Mouse (Mus musculus) heart, adult 11 months (tissue): ENCODE results near the gene Dclre1c.

ENCODE experiments used
- DNase-seq: peaks from one replicate; pipeline ENCODE4 v3.0.0; 2022

The Dclre1c gene

DNA sequence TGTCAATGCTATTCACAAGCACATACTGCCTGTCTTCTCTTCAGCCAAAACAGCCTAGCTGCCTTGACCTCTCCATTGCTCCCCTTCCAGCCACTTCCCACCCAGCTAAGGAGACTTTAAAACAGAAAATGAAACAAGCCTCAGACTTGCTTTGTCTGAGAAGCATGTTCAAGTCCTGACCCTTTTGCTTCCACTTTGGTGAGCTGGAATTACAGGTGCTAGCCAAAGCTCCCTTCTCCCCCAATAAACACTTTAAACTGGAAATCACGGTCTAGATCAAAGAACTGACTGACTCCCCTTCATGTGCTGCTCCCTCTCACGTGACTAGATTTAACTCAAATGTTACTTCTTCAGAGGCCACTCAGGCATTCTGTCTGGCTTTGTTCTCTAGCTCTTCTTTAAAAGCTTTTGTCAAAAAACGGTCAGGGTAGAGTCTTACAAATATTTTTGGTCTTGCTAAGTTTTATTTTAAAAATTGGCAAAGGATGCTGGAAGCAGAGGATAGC lies 51.9 kb downstream of the Dclre1c start:
- peak; percentile 85 for DNase-seq

- DNase-seq: no peak
Measured at GRCm38 (mm10) chr2:3480239-3480638, 56.3 kb downstream of the Dclre1c start.

- DNase-seq: no peak
Measured at GRCm38 (mm10) chr2:3489816-3490215, 65.9 kb downstream of the Dclre1c start.

DNA sequence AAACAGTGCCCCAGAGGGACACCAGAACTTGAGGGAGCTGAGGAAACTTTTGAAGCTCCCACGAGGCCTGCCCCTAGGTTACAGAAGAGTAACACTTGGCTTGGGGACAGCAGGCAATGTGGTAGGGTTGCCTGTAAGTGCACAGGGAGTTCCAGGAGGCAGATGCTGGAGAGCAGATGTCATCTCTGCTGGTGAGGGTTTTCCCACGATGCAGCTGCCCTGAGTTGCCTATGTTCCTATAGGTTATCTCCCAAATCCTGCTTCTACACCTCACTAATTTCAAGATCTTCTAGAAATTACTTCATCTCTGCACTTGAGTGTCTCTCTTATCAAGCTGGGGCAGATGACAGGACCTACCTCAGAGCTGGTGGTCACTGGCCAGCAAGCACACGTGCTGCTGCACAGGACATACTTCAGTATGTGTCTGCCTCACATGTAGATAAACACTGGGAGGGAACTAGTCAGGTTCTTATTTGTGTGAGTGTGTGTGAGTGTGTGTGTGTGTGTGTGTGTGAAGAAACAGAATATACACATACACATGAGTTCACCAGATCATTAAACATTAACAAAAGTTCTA lies 70.0 kb downstream of the Dclre1c start:
- DNase-seq: no peak

DNA sequence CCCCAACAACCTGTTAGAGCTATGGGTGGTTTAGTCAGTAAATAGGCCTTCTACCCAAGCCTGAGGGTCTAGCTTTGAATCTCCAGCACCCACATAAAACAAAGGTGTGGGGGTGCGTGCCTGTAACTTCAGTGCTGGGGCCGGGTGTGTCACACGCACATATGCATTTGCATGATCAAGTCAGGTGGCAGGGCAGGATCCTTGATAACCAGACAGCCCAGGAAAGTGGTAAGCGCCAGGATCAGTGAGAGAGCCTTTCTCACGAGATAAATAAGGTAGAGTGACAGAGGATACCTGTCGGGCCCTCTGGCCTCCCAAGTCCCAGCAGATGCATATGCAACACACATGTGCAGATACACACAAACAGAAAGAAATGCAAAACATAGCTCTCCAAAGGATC lies 75.6 kb downstream of the Dclre1c start:
- no peak for DNase-seq

DNA sequence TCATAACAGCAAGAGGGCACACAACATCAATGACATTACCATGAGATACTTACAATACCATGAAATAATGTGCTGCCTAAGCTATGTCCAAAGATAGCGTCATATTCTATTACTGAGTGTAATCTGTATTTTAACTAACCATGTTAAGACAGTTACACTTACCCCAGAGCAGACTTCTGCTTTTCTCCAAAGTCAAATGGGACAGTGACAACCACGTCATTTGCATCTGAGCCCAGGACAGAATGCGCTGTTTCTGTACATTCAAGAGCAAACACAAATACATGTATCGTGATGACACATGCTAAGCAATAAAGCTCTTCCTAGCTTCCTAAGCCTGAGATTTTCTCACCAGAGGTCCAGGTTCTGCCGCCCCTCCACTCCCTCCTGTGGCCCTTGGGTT lies 77.0 kb downstream of the Dclre1c start:
- no peak for DNase-seq

GRCm38 (mm10) chr2:3512076-3512475 lies 88.1 kb downstream of the Dclre1c start:
- DNase-seq: no peak

GRCm38 (mm10) chr2:3512552-3513454 lies 88.9 kb downstream of the Dclre1c start, which contains the start of the genes Gm45902, Hspa14 and Cdnf:
Gm45902 (minus strand) TSS chr2:3512790.
Hspa14 (minus strand) TSS chr2:3512814.
Cdnf (plus strand) TSS chr2:3513030.
- DNase-seq: peak; percentile 100
